Mouse (Mus musculus): ENCODE results near the gene Erbb4. TPM values are rescaled to one million over a fixed set of nuclear protein-coding genes. Genes with fewer than 3 reads are reported as not detected.

Gene Erbb4
- polyA plus RNA-seq, 1 experiment from 2014 or later, result 0.02 TPM

GRCm38 (mm10) chr1:69105096-69105492 lies 2.8 kb downstream of the Erbb4 start:
- no peak overlapping the region for H3K27ac ChIP-seq (ENCODE audit: low read length)
- peak overlapping the region; percentile 100 for H3K4me2 ChIP-seq (replicated peaks; ENCODE audit: low read depth, low read length)
- TF ChIP-seq EP300 (IDR thresholded peaks at IDR 0.05) (no peak), CTCF (IDR thresholded peaks at IDR 0.05) (no peak)
- DNase-seq (ENCODE audit: low spot score), result peak; percentile 8
- H3K9me3 ChIP-seq (ENCODE audit: low read length), result no peaks in the 10 kb centered on the region
- H3K4me3 ChIP-seq (ENCODE audit: low read depth, low read length), result peak overlapping the region; percentile 53; the same call in 1 of the 2 replicates
- WGBS, result 5% methylated on average over 13 of the region's 13 CpGs
- no peak for ATAC-seq
- H3K27me3 ChIP-seq (replicated peaks; ENCODE audit: insufficient read depth, low read length), result peaks cover 23% of the 10 kb centered on the region; the same call in 1 of the 2 replicates
- H3K9ac ChIP-seq (replicated peaks; ENCODE audit: low read depth), result no peak overlapping the region
- H3K4me1 ChIP-seq (ENCODE audit: insufficient read depth, low read depth, low read length), result peaks cover 9% of the 10 kb centered on the region; the same call in 1 of the 2 replicates
- H3K36me3 ChIP-seq (ENCODE audit: insufficient read depth, low read length), result no peaks in the 10 kb centered on the region

DNA sequence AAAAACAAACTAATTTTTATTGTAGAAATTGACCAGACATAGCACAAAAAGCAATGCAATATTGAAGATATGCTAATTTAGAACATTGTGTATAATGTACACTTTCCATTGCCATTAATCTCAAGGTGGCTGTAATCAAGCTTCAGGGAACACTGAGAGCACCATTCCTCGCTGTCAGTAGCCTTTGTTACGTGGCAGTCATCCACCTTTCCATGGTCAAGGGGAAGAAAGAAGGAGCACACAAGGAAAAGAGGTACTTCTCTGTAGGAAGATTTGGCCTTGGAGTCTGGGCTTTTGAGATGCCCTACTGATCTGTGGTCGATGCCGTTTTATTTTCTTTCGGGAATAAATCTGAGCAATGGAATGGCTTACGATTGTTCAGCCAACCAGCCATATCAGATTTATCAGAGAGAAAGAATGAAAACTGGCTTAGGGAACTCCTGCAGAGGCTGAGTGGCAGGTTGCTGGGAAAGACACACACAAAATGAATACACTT lies 4.6 kb downstream of the Erbb4 start:
- H3K4me2 ChIP-seq (replicated peaks; ENCODE audit: low read depth, low read length), result no peak overlapping the region
- H3K36me3 ChIP-seq (ENCODE audit: insufficient read depth, low read length), result no peaks in the 10 kb centered on the region
- H3K27ac ChIP-seq (ENCODE audit: low read length), result no peak overlapping the region
- no peak for ATAC-seq
- no peak for DNase-seq (ENCODE audit: low spot score)
- H3K9ac ChIP-seq (replicated peaks; ENCODE audit: low read depth), result no peak overlapping the region
- no peaks in the 10 kb centered on the region for H3K9me3 ChIP-seq (ENCODE audit: low read length)
- H3K4me3 ChIP-seq (ENCODE audit: low read depth, low read length), result no peak overlapping the region
- H3K4me1 ChIP-seq (ENCODE audit: insufficient read depth, low read depth, low read length), result peaks cover 9% of the 10 kb centered on the region; the same call in 1 of the 2 replicates
- WGBS, result 82% methylated on average over 6 of the region's 6 CpGs
- H3K27me3 ChIP-seq (replicated peaks; ENCODE audit: insufficient read depth, low read length), result peaks cover 23% of the 10 kb centered on the region; the same call in 1 of the 2 replicates
- no peak for TF ChIP-seq EP300 (IDR thresholded peaks at IDR 0.05)
- no peak for TF ChIP-seq CTCF (IDR thresholded peaks at IDR 0.05)

DNA sequence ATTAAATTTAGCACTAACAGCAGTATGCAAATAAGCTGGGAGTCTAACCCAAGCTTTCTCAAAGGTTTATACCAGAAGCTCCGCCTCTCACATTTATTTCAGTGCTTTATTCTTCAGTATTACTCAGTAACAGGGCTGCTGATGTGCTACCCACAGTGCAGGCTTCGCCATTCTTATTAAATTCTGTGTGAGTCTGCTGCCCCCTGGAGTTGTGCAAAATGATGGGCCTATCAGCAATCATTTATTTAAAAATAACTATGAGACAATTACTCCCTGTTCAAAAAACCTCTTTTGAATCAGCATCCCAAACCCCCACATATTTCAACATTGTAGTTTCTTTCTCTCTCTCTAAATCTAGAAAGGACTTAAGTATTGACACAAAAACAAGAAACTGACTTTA lies 6.2 kb downstream of the Erbb4 start:
- ATAC-seq, result no peak
- Histone ChIP-seq H3K9ac (replicated peaks; ENCODE audit: low read depth) (no peak overlapping the region), H3K4me2 (replicated peaks; ENCODE audit: low read depth, low read length) (no peak overlapping the region), H3K4me3 (ENCODE audit: low read depth, low read length) (no peak overlapping the region), H3K27ac (ENCODE audit: low read length) (no peak overlapping the region), H3K36me3 (ENCODE audit: insufficient read depth, low read length) (no peaks in the 10 kb centered on the region), H3K4me1 (ENCODE audit: insufficient read depth, low read depth, low read length) (peaks cover 6% of the 10 kb centered on the region; the same call in 1 of the 2 replicates), H3K9me3 (ENCODE audit: low read length) (no peaks in the 10 kb centered on the region), H3K27me3 (replicated peaks; ENCODE audit: insufficient read depth, low read length) (peaks cover 15% of the 10 kb centered on the region; the same call in 1 of the 2 replicates)
- DNase-seq (ENCODE audit: low spot score), result no peak
- TF ChIP-seq CTCF (IDR thresholded peaks at IDR 0.05), result no peak
- no peak for TF ChIP-seq EP300 (IDR thresholded peaks at IDR 0.05)
- WGBS, result 87% methylated on average over 2 of the region's 2 CpGs

- DNase-seq (ENCODE audit: low spot score), result no peak
- 36% methylated on average over 3 of the region's 3 CpGs for WGBS
- TF ChIP-seq EP300 (IDR thresholded peaks at IDR 0.05) (no peak), CTCF (IDR thresholded peaks at IDR 0.05) (no peak)
These were observed 14.8 kb downstream of the Erbb4 start for GRCm38 (mm10) chr1:69093052-69093451.

GRCm38 (mm10) chr1:69089331-69089730 lies 18.5 kb downstream of the Erbb4 start:
- ATAC-seq (no peak), DNase-seq (ENCODE audit: low spot score) (no peak)
- 76% methylated on average over 1 of the region's 1 CpGs for WGBS
- Histone ChIP-seq H3K27me3 (replicated peaks; ENCODE audit: insufficient read depth, low read length) (no peaks in the 10 kb centered on the region), H3K4me2 (replicated peaks; ENCODE audit: low read depth, low read length) (no peak overlapping the region), H3K9ac (replicated peaks; ENCODE audit: low read depth) (no peak overlapping the region), H3K36me3 (ENCODE audit: insufficient read depth, low read length) (no peaks in the 10 kb centered on the region), H3K4me1 (ENCODE audit: insufficient read depth, low read depth, low read length) (no peaks in the 10 kb centered on the region), H3K9me3 (ENCODE audit: low read length) (no peaks in the 10 kb centered on the region), H3K4me3 (ENCODE audit: low read depth, low read length) (no peak overlapping the region), H3K27ac (ENCODE audit: low read length) (no peak overlapping the region)
- TF ChIP-seq CTCF (IDR thresholded peaks at IDR 0.05), result no peak
- no peak for TF ChIP-seq EP300 (IDR thresholded peaks at IDR 0.05)

More at GRCm38 (mm10) chr1:69093052-69093451, 14.8 kb downstream of the Erbb4 start:
- Histone ChIP-seq H3K36me3 (ENCODE audit: insufficient read depth, low read length) (no peaks in the 10 kb centered on the region), H3K4me3 (ENCODE audit: low read depth, low read length) (no peak overlapping the region), H3K9ac (replicated peaks; ENCODE audit: low read depth) (no peak overlapping the region), H3K9me3 (ENCODE audit: low read length) (no peaks in the 10 kb centered on the region), H3K27ac (ENCODE audit: low read length) (no peak overlapping the region), H3K4me2 (replicated peaks; ENCODE audit: low read depth, low read length) (no peak overlapping the region), H3K27me3 (replicated peaks; ENCODE audit: insufficient read depth, low read length) (no peaks in the 10 kb centered on the region), H3K4me1 (ENCODE audit: insufficient read depth, low read depth, low read length) (no peaks in the 10 kb centered on the region)
- ATAC-seq, result no peak

- Histone ChIP-seq H3K36me3 (ENCODE audit: insufficient read depth, low read length) (no peaks in the 10 kb centered on the region), H3K27me3 (replicated peaks; ENCODE audit: insufficient read depth, low read length) (no peaks in the 10 kb centered on the region), H3K9ac (replicated peaks; ENCODE audit: low read depth) (no peak overlapping the region), H3K4me3 (ENCODE audit: low read depth, low read length) (no peak overlapping the region), H3K27ac (ENCODE audit: low read length) (no peak overlapping the region), H3K4me1 (ENCODE audit: insufficient read depth, low read depth, low read length) (no peaks in the 10 kb centered on the region), H3K9me3 (ENCODE audit: low read length) (no peaks in the 10 kb centered on the region), H3K4me2 (replicated peaks; ENCODE audit: low read depth, low read length) (no peak overlapping the region)
- ATAC-seq (no peak), DNase-seq (ENCODE audit: low spot score) (no peak)
- WGBS, result 64% methylated on average over 6 of the region's 6 CpGs
- TF ChIP-seq EP300 (IDR thresholded peaks at IDR 0.05), result no peak
- no peak for TF ChIP-seq CTCF (IDR thresholded peaks at IDR 0.05)
These were observed 22.1 kb downstream of the Erbb4 start for GRCm38 (mm10) chr1:69085753-69086152.

Measured in lung, postnatal 0 days (tissue).